Mouse (Mus musculus) layer of hippocampus, adult 9-10 months (tissue): ENCODE measurements around the gene Zfp455.
"Not testable (repeated sequence)": the region's sequence is repeated elsewhere in the genome, so short reads cannot be mapped to it uniquely, and the experiment has no call there.

Experiments used
- DNase-seq: peaks from one replicate; pipeline ENCODE4 v3.0.0; 2022; ENCODE audit warnings: low spot score

Zfp455 gene

GRCm38 (mm10) chr13:67194340-67194894 lies at the start of gene Zfp455:
TSS of gene Zfp455 (plus strand) at chr13:67194506.
- DNase-seq, result peak; percentile 75

DNA sequence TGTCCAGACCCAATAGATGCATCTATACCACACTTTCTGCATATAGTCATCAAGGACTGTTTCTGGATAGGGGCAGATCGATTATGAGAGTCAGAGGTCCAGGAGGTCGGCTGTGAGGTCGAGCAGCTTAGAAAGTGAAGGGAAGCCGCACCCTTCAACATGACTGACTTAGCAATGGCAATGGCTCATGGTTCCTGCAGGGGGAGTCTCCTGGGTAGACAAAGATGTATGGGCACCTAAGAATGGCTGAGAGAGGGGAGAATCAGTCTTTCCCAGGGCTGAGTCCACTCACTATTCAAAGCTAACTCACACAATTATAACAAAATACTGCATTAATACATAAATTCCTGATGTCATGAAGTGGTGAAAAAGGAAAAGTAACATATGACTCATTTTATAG lies 28.2 kb upstream of the Zfp455 start:
- DNase-seq, result not testable (repeated sequence)

DNA sequence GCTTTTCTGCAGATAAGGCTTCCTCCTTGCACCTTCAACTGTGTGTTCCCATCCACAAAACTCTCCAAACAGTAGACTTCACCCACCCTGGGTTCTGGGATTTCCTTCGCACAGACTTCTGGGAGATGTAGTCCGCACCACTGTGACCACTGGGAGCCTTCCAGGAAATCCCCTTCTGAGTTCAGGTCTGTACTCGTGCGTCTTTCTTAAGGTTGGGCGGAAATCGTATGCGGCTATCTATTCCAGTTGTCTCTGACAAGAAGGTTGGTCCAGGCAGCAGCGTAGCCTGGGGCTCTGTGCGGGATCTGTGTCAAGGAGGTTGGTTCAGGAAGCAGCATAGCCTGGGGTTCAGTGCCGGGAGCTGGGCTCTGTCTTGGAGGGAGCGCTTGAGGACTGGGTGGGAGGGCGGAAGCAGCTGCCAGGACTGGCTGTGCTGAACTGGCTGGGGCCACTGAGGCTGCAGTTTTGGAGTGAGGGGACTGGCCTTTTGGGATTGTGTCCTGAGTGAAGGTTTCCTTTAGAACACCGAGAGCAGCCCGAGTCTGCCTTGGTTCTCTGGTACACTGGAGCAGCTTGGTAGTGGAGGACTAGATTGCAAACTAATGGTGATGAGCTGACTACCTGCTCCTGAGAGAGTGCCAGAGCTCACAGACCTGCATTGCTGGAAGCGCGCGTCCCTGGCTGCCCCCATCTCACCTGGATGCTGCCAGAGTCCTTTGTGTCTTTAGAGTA lies 21.1 kb upstream of the Zfp455 start, which contains the start of gene Rsl1:
Rsl1 (plus strand) TSS at position 192 of the 732 bp plus-strand sequence.
- peak; percentile 61 for DNase-seq

DNA sequence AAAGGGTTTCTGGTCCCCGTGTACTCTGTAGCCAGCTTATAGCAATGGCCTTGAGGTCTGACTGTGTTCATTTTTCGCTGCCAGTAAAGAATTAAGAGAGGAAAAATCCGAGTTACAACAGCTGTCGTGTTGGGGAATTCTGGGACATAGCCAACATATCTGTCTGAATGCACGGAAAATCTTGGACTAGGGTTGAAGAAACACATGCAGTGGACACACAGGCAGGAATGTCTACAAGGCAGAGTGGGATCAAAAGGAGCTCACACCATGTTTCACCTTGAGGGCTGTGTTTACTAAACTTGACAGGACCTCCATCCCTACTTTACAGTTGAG lies 20.6 kb upstream of the Zfp455 start:
- no peak for DNase-seq

DNA sequence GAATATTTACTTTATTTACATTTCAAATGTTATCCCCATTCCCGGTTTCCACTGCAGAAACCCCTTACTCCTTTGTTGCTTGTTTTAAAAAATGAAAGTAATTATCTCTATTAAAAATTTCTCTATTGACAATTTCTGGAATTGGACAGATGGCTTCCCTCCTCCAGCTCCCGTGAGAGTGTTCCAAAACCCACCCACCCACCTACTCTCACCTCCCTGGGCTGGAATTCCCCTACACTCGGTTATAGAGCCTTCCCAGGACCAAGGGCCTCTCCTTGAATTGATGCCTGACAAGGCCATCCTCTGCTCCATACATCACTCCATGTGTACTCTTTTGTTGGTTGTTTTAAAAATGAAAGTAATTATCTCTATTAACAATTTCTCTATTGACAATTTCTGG lies 7.3 kb downstream of the Zfp455 start:
- DNase-seq, result peak; percentile 11

- DNase-seq, result no peak
Measured at GRCm38 (mm10) chr13:67214015-67214607, 19.8 kb downstream of the Zfp455 start.
